Mouse (Mus musculus) liver, adult 2 months (tissue): ENCODE measurements at regions not wholly inside any gene's neighbourhood (a gene's known extent, or its start where the extent isn't known, plus 50 kb on each side); places are given as distances from the start of the nearest gene placed in this dataset.

Source experiments
- CTCF ChIP-seq: fragments of 200-500 bp; IDR thresholded peaks from 2 replicates; pipeline ENCODE4 v1.5.1; 2011; ENCODE audit warnings: low read depth, low read length, control low read depth
- POLR2A ChIP-seq: fragments of 200-500 bp; IDR thresholded peaks from 2 replicates; pipeline ENCODE4 v1.6.1; 2011; ENCODE audit warnings: low read length, control low read depth; ENCODE audit not compliant: insufficient read depth; ENCODE audit errors: extremely low read depth

GRCm38 (mm10) chr13:75598675-75599074 is 107.9 kb upstream of the Ell2 start:
- TF ChIP-seq CTCF (no peak), POLR2A (no peak)
